Mouse (Mus musculus): ENCODE data around the gene Fry. TPM values are rescaled to one million over a fixed set of nuclear protein-coding genes. Genes with fewer than 3 reads are reported as not detected.

The Fry gene
- polyA plus RNA-seq, 1 experiment: 5.6 TPM

GRCm38 (mm10) chr5:150098754-150099153, 19.7 kb upstream of the Fry start:
- no peak for TF ChIP-seq CTCF (IDR thresholded peaks at IDR 0.05; ENCODE audit: extremely low read depth, insufficient read length, insufficient replicate concordance, low read depth, low read length)
- TF ChIP-seq POLR2A (IDR thresholded peaks at IDR 0.05; ENCODE audit: low read depth, low read length): no peak
- WGBS: 92% methylated on average over 12 of the region's 12 CpGs
- no peaks in the 10 kb centered on the region for H3K4me1 ChIP-seq (ENCODE audit: control insufficient read depth, insufficient read depth, insufficient read length, low read length)
- no peak overlapping the region for H3K27ac ChIP-seq (ENCODE audit: insufficient read depth, low read depth, low read length)
- no peaks in the 10 kb centered on the region for H3K36me3 ChIP-seq (ENCODE audit: control insufficient read depth, insufficient read depth, low read length)
- H3K27me3 ChIP-seq (ENCODE audit: control insufficient read depth, insufficient read depth, low read length): no peaks in the 10 kb centered on the region
- no peak overlapping the region for H3K4me3 ChIP-seq (ENCODE audit: low read depth, low read length)

DNA sequence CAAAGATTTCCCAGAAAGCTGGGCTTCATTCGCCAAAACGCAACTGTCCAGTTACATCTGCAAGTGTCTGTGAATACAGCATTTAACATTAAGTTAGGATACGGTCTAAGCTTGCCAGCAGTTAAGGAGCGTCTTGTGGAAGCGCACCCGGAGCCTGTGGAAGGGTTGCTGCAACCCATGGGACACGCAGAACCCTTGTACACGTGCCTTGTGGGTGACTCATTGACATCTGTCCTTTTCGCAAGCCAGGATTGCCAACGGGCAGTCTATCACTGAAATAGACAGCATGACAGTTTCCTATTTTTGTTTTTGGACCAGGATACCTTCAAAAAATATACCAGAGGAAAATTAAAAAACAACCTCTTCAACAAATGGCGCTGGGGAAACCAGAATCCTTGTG, 16.7 kb upstream of the Fry start:
- Histone ChIP-seq H3K27me3 (ENCODE audit: control insufficient read depth, insufficient read depth, low read length) (no peaks in the 10 kb centered on the region), H3K36me3 (ENCODE audit: control insufficient read depth, insufficient read depth, low read length) (no peaks in the 10 kb centered on the region), H3K4me1 (ENCODE audit: control insufficient read depth, insufficient read depth, insufficient read length, low read length) (no peaks in the 10 kb centered on the region), H3K4me3 (ENCODE audit: low read depth, low read length) (no peak overlapping the region), H3K27ac (ENCODE audit: insufficient read depth, low read depth, low read length) (no peak overlapping the region)
- no peak for TF ChIP-seq CTCF (IDR thresholded peaks at IDR 0.05; ENCODE audit: extremely low read depth, insufficient read length, insufficient replicate concordance, low read depth, low read length)
- TF ChIP-seq POLR2A (IDR thresholded peaks at IDR 0.05; ENCODE audit: low read depth, low read length): no peak
- WGBS: 81% methylated on average over 11 of the region's 11 CpGs

GRCm38 (mm10) chr5:150106358-150106757, 12.1 kb upstream of the Fry start:
- Histone ChIP-seq H3K4me1 (ENCODE audit: control insufficient read depth, insufficient read depth, insufficient read length, low read length) (no peaks in the 10 kb centered on the region), H3K27ac (ENCODE audit: insufficient read depth, low read depth, low read length) (no peak overlapping the region), H3K4me3 (ENCODE audit: low read depth, low read length) (no peak overlapping the region), H3K27me3 (ENCODE audit: control insufficient read depth, insufficient read depth, low read length) (no peaks in the 10 kb centered on the region), H3K36me3 (ENCODE audit: control insufficient read depth, insufficient read depth, low read length) (no peaks in the 10 kb centered on the region)
- 82% methylated on average over 7 of the region's 7 CpGs for WGBS
- TF ChIP-seq POLR2A (IDR thresholded peaks at IDR 0.05; ENCODE audit: low read depth, low read length): no peak
- TF ChIP-seq CTCF (IDR thresholded peaks at IDR 0.05; ENCODE audit: extremely low read depth, insufficient read length, insufficient replicate concordance, low read depth, low read length): no peak

- H3K27me3 ChIP-seq (ENCODE audit: control insufficient read depth, insufficient read depth, low read length): no peaks in the 10 kb centered on the region
- H3K4me3 ChIP-seq (ENCODE audit: low read depth, low read length): no peak overlapping the region
- TF ChIP-seq POLR2A (IDR thresholded peaks at IDR 0.05; ENCODE audit: low read depth, low read length) (no peak), CTCF (IDR thresholded peaks at IDR 0.05; ENCODE audit: extremely low read depth, insufficient read length, insufficient replicate concordance, low read depth, low read length) (no peak)
- no peaks in the 10 kb centered on the region for H3K36me3 ChIP-seq (ENCODE audit: control insufficient read depth, insufficient read depth, low read length)
- H3K4me1 ChIP-seq (ENCODE audit: control insufficient read depth, insufficient read depth, insufficient read length, low read length): no peaks in the 10 kb centered on the region
- no peak overlapping the region for H3K27ac ChIP-seq (ENCODE audit: insufficient read depth, low read depth, low read length)
- 56% methylated on average over 8 of the region's 8 CpGs for WGBS
Observed at GRCm38 (mm10) chr5:150111236-150111635, 7.2 kb upstream of the Fry start.

- 76% methylated on average over 7 of the region's 7 CpGs for WGBS
- TF ChIP-seq POLR2A (IDR thresholded peaks at IDR 0.05; ENCODE audit: low read depth, low read length) (no peak), CTCF (IDR thresholded peaks at IDR 0.05; ENCODE audit: extremely low read depth, insufficient read length, insufficient replicate concordance, low read depth, low read length) (peak; percentile 12; the same call in 1 of the 2 replicates)
- no peak overlapping the region for H3K27ac ChIP-seq (ENCODE audit: insufficient read depth, low read depth, low read length)
- peaks cover 3% of the 10 kb centered on the region for H3K4me1 ChIP-seq (ENCODE audit: control insufficient read depth, insufficient read depth, insufficient read length, low read length)
- H3K36me3 ChIP-seq (ENCODE audit: control insufficient read depth, insufficient read depth, low read length): no peaks in the 10 kb centered on the region
- no peak overlapping the region for H3K4me3 ChIP-seq (ENCODE audit: low read depth, low read length)
- no peaks in the 10 kb centered on the region for H3K27me3 ChIP-seq (ENCODE audit: control insufficient read depth, insufficient read depth, low read length)
Observed at GRCm38 (mm10) chr5:150114007-150114406, 4.4 kb upstream of the Fry start.

- Histone ChIP-seq H3K27ac (ENCODE audit: insufficient read depth, low read depth, low read length) (no peak overlapping the region), H3K4me1 (ENCODE audit: control insufficient read depth, insufficient read depth, insufficient read length, low read length) (peaks cover 4% of the 10 kb centered on the region), H3K27me3 (ENCODE audit: control insufficient read depth, insufficient read depth, low read length) (no peaks in the 10 kb centered on the region), H3K36me3 (ENCODE audit: control insufficient read depth, insufficient read depth, low read length) (no peaks in the 10 kb centered on the region), H3K4me3 (ENCODE audit: low read depth, low read length) (no peak overlapping the region)
- 41% methylated on average over 4 of the region's 4 CpGs for WGBS
- TF ChIP-seq POLR2A (IDR thresholded peaks at IDR 0.05; ENCODE audit: low read depth, low read length) (no peak), CTCF (IDR thresholded peaks at IDR 0.05; ENCODE audit: extremely low read depth, insufficient read length, insufficient replicate concordance, low read depth, low read length) (no peak)
Observed at GRCm38 (mm10) chr5:150114778-150115177, 3.7 kb upstream of the Fry start.

- TF ChIP-seq POLR2A (IDR thresholded peaks at IDR 0.05; ENCODE audit: low read depth, low read length) (no peak), CTCF (IDR thresholded peaks at IDR 0.05; ENCODE audit: extremely low read depth, insufficient read length, insufficient replicate concordance, low read depth, low read length) (no peak)
- H3K4me1 ChIP-seq (ENCODE audit: control insufficient read depth, insufficient read depth, insufficient read length, low read length): peaks cover 4% of the 10 kb centered on the region
- 31% methylated on average over 16 of the region's 16 CpGs for WGBS
- H3K4me3 ChIP-seq (ENCODE audit: low read depth, low read length): no peak overlapping the region
- H3K27me3 ChIP-seq (ENCODE audit: control insufficient read depth, insufficient read depth, low read length): no peaks in the 10 kb centered on the region
- H3K36me3 ChIP-seq (ENCODE audit: control insufficient read depth, insufficient read depth, low read length): no peaks in the 10 kb centered on the region
- no peak overlapping the region for H3K27ac ChIP-seq (ENCODE audit: insufficient read depth, low read depth, low read length)
Observed at GRCm38 (mm10) chr5:150115271-150116092, 3.0 kb upstream of the Fry start.
